Mouse (Mus musculus) embryonic facial prominence, embryonic 14.5 days (tissue): ENCODE results near the gene Slc35b2. TPM values are rescaled to one million over a fixed set of nuclear protein-coding genes. Genes with fewer than 3 reads are reported as not detected.

Experiments used
- ATAC-seq: fragments of 200-750 bp; cut with Nextera tagmentation; 2 replicates; pipeline ENCODE4 v1.8.0; 2017; ENCODE audit warnings: low read depth, moderate number of reproducible peaks, moderate TSS enrichment
- DNase-seq: peaks from one replicate; pipeline ENCODE4 v3.0.0-alpha.2; 2015; ENCODE audit warnings: low spot score
- H3K27ac ChIP-seq: fragments of 300-500 bp; sonication (generic); replicated peaks from 2 replicates; pipeline ENCODE4 v1.5.1; 2014; ENCODE audit warnings: low read depth, mild to moderate bottlenecking, low read length, moderate library complexity
- H3K27me3 ChIP-seq: fragments of 300-500 bp; sonication (generic); replicated peaks from 2 replicates; pipeline ENCODE4 v1.6.1; 2014; ENCODE audit warnings: low read length; ENCODE audit not compliant: control insufficient read depth, insufficient read depth
- H3K36me3 ChIP-seq: fragments of 300-500 bp; sonication (generic); 2 replicates; pipeline ENCODE4 v1.6.1; 2014; ENCODE audit warnings: low read length, mixed read lengths; ENCODE audit not compliant: control insufficient read depth, insufficient read depth
- H3K4me1 ChIP-seq: fragments of 300-500 bp; sonication (generic); 2 replicates; pipeline ENCODE4 v1.6.1; 2014; ENCODE audit warnings: antibody characterized with exemption, low read length; ENCODE audit not compliant: control insufficient read depth, insufficient read depth
- H3K4me2 ChIP-seq: fragments of 300-500 bp; sonication (generic); 2 replicates; pipeline ENCODE4 v1.6.1; 2014; ENCODE audit warnings: low read depth, mild to moderate bottlenecking, low read length, moderate library complexity, mixed read lengths
- H3K4me3 ChIP-seq: fragments of 300-500 bp; sonication (generic); 2 replicates; pipeline ENCODE4 v1.5.1; 2014; ENCODE audit warnings: low read depth, mild to moderate bottlenecking, low read length
- H3K9ac ChIP-seq: fragments of 300-500 bp; sonication (generic); 2 replicates; pipeline ENCODE4 v1.6.1; 2014; ENCODE audit warnings: low read depth, mild to moderate bottlenecking, low read length, moderate library complexity, mixed read lengths
- H3K9me3 ChIP-seq: fragments of 300-500 bp; sonication (generic); 2 replicates; pipeline ENCODE4 v1.6.1; 2016; ENCODE audit warnings: low read length; ENCODE audit not compliant: control insufficient read depth
- WGBS: fragments of 180-500 bp; shearing (Covaris S2); extraction: QIAGEN DNeasy Blood & Tissue Kit; methylation state at CpG from one replicate; pipeline ENCODE4 v1.1.7; 2014; 5-methylcytosine and 5-hydroxymethylcytosine counted together
- polyA plus RNA-seq: library from polyadenylated mRNA; unstranded; fragments of >200 nt; fragmentation: Nextera tagmentation; extraction: Ambion mirVana; gene quantifications from 2 replicates; pipeline ENCODE4 v1.2.1, GENCODE M21; 2014

The Slc35b2 gene
- 139 and 143 TPM in 2 replicates for polyA plus RNA-seq

DNA sequence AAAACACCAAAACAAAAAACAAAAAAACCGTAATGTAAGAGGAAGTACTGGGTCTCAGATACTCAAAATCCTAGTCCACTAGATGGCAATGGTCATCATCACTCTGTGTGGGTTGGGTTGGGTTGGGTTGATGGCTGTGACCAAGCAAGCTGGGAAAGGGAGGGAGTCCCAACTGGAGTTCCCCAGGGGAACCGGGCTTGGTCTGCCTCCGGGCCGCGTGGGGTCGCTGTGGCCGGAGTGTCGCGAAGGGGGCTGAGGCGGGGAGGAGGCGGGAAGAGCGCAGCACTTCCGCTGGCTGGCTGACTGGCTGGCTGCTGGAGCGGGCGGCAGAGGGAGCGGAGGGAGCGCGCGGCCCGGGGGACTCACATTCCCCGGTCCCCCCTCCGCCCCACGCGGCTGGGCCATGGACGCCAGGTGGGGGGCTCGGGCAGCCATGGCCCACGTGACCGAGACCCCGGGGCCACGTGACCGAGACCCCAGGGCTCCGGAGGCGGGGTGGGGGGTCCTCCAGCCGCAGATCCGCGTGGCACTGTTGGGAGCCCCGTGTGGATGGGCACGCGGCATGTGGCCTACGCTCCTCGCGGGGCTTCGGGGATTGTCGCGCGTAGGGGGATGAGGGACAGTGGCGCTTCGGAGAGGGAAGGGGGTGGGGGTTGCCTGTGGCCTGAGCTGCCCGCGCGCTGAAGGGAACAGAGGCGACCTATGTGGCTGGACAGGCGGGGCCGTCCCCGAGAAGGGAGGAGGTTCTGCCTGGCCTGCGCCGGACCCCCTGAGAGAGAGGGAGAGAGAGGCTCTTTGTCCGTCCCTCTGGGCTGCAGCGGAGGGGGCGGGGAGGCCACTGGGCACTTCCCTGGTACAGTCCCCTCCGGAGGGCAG, at the start of gene Slc35b2:
Gene Slc35b2, plus strand, starts transcription at position 220 of the 876 bp plus-strand sequence.
- Histone ChIP-seq H3K27me3 (no peaks in the 10 kb centered on the region), H3K4me3 (peak within 1 kb of the TSS; percentile 62), H3K36me3 (peaks cover 38% of the 10 kb centered on the region), H3K27ac (peak within 1 kb of the TSS; percentile 73), H3K9ac (peak within 1 kb of the TSS; percentile 82), H3K9me3 (no peaks in the 10 kb centered on the region), H3K4me1 (peaks cover 10% of the 10 kb centered on the region), H3K4me2 (peak within 1 kb of the TSS; percentile 93)
- WGBS: 0% methylated on average over 19 of the region's 61 CpGs
- ATAC-seq: peak; percentile 85
- peak; percentile 95 for DNase-seq

DNA sequence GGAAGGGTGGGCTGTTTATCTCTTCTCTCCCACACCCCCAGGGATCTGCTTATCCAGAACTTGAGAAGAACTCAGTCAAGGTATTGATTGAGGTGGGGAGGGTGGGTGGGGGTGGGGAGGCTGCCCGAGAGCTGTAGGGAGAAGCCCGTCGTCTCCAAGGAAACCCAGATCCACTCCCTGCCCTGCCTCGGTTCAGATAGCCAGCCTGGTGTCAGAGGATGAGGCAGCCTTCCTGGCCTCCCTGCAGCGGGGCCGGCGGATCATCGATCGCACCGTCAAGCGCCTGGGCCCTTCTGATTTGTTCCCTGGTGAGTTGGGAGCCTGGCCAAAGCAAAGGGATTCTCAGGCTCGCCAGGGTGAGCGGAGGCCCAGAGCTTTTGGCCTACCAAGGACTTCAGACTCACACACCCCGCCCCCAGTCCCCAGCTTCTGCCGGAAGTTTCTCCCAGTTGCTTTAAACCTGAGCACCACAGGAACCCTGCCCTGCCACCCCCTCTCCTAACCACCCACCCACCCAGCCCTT, 48.4 kb upstream of the Slc35b2 start:
- no peaks in the 10 kb centered on the region for H3K27me3 ChIP-seq
- H3K4me3 ChIP-seq: no peak overlapping the region
- no peaks in the 10 kb centered on the region for H3K9me3 ChIP-seq
- ATAC-seq: no peak
- 62% methylated on average over 15 of the region's 15 CpGs for WGBS
- H3K4me1 ChIP-seq: no peaks in the 10 kb centered on the region
- no peak overlapping the region for H3K27ac ChIP-seq
- H3K9ac ChIP-seq: no peak overlapping the region
- no peak overlapping the region for H3K4me2 ChIP-seq
- H3K36me3 ChIP-seq: peaks cover 21% of the 10 kb centered on the region; the same call in 1 of the 2 replicates
- DNase-seq: no peak

- H3K4me1 ChIP-seq: no peaks in the 10 kb centered on the region
- ATAC-seq (no peak), DNase-seq (no peak)
- WGBS: 89% methylated on average over 9 of the region's 10 CpGs
- H3K4me3 ChIP-seq: no peak overlapping the region
- no peak overlapping the region for H3K9ac ChIP-seq
- H3K4me2 ChIP-seq: no peak overlapping the region
- H3K9me3 ChIP-seq: no peaks in the 10 kb centered on the region
- H3K27me3 ChIP-seq: no peaks in the 10 kb centered on the region
- H3K36me3 ChIP-seq: peaks cover 18% of the 10 kb centered on the region; the same call in 1 of the 2 replicates
- H3K27ac ChIP-seq: no peak overlapping the region
Observed at GRCm38 (mm10) chr17:45515806-45516205, 47.9 kb upstream of the Slc35b2 start.

DNA sequence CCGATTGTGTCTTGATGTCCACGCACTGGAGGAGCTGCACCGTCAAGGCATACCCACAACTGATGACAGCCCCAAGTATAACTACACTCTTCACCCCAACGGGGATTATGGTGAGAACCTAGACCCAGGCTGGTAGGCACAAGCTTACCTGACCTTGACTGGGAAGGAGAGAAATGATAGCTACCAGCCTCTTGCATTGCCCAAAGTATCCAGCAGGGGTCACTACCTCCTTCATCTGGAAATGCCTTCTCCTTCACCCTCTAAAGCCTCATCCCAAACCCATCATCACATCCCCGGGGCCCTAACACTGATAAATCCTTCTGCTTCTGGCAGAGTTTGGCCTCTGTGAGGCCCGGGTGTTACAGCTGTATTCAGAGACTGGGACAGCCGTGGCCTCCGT, 47.2 kb upstream of the Slc35b2 start:
- H3K9me3 ChIP-seq: no peaks in the 10 kb centered on the region
- no peak overlapping the region for H3K4me3 ChIP-seq
- ATAC-seq (peak; percentile 22; the same call in 1 of the 2 replicates), DNase-seq (peak; percentile 60)
- no peaks in the 10 kb centered on the region for H3K4me1 ChIP-seq
- H3K4me2 ChIP-seq: no peak overlapping the region
- no peak overlapping the region for H3K27ac ChIP-seq
- no peaks in the 10 kb centered on the region for H3K27me3 ChIP-seq
- WGBS: 56% methylated on average over 8 of the region's 8 CpGs
- no peak overlapping the region for H3K9ac ChIP-seq
- H3K36me3 ChIP-seq: peaks cover 17% of the 10 kb centered on the region; the same call in 1 of the 2 replicates

GRCm38 (mm10) chr17:45517135-45517534, 46.5 kb upstream of the Slc35b2 start:
- 91% methylated on average over 21 of the region's 21 CpGs for WGBS
- no peak for DNase-seq
- Histone ChIP-seq H3K36me3 (peaks cover 17% of the 10 kb centered on the region; the same call in 1 of the 2 replicates), H3K27me3 (no peaks in the 10 kb centered on the region), H3K27ac (no peak overlapping the region), H3K4me3 (no peak overlapping the region), H3K4me1 (no peaks in the 10 kb centered on the region), H3K9me3 (no peaks in the 10 kb centered on the region), H3K4me2 (no peak overlapping the region), H3K9ac (no peak overlapping the region)
- no peak for ATAC-seq

DNA sequence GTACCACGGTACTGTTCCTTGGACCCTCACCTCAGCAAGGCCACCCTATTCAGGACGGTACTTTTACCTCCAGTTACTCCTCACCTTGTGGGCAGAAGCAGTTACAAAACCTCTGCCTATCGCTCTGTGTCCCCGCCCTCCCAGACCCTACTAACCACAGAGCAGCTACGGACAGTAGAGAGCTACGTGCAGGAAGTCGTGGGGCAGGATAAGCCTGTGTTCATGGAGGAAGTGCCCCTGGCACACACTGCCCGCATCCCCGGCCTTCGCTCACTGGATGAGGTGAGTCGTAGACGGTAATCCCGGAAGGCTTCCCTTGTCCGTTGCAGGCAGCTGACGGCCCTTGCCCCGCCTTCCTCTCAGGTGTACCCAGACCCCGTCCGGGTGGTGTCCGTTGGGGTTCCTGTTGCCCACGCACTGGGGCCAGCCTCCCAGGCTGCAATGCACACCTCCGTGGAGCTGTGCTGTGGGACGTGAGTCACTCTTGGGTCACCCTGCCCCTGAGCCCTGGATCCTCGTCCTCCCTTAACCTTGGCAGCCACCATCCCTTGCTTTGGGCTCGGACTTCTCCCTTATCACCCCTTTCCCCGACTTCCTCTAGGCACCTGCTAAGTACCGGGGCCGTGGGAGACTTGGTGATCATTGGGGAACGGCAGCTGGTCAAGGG, 46.0 kb upstream of the Slc35b2 start:
- peaks cover 17% of the 10 kb centered on the region; the same call in 1 of the 2 replicates for H3K36me3 ChIP-seq
- ATAC-seq: no peak
- H3K27ac ChIP-seq: no peak overlapping the region
- H3K4me3 ChIP-seq: no peak overlapping the region
- H3K4me1 ChIP-seq: no peaks in the 10 kb centered on the region
- H3K4me2 ChIP-seq: no peak overlapping the region
- no peak for DNase-seq
- no peaks in the 10 kb centered on the region for H3K27me3 ChIP-seq
- H3K9me3 ChIP-seq: no peaks in the 10 kb centered on the region
- 91% methylated on average over 25 of the region's 28 CpGs for WGBS
- no peak overlapping the region for H3K9ac ChIP-seq

DNA sequence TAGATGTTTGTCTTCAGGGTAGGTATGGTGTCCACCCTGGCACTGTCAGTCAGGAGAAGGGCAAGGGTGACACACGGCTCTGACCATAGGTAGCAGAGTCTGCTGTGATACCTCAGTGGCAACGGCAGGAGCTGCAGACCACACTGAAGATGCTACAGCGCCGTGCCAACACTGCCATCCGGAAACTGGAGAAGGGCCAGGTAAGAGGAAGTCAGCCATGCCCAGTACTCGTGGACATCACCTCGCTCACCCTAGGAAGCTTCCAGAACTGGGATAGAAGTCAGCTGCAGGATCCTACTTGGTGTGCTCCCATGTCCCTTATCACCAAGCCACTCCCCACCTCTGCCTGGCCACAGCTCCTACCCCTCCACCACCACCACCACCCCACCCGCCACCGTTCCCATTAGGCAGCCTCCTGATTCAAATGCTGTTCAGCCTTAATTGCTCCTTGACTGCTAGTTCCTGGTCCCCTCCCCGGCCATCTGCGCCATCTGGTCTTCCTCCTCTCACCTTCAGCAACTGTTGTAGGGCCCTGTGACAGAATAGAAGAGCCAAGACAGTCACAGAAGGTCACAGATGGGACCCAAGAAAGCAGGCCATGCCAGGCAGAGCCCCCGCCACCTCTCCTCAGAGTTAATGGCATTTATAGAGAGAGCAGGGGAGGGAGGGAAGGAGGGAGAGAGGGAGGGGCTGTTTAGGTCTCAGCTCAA, 44.8 kb upstream of the Slc35b2 start:
- ATAC-seq: no peak
- H3K27ac ChIP-seq: no peak overlapping the region
- no peak overlapping the region for H3K9ac ChIP-seq
- H3K36me3 ChIP-seq: peaks cover 17% of the 10 kb centered on the region; the same call in 1 of the 2 replicates
- no peak overlapping the region for H3K4me3 ChIP-seq
- H3K9me3 ChIP-seq: no peaks in the 10 kb centered on the region
- no peak overlapping the region for H3K4me2 ChIP-seq
- DNase-seq: no peak
- H3K4me1 ChIP-seq: no peaks in the 10 kb centered on the region
- WGBS: 88% methylated on average over 12 of the region's 12 CpGs
- no peaks in the 10 kb centered on the region for H3K27me3 ChIP-seq

- Histone ChIP-seq H3K4me1 (no peaks in the 10 kb centered on the region), H3K4me3 (no peak overlapping the region), H3K36me3 (peaks cover 17% of the 10 kb centered on the region; the same call in 1 of the 2 replicates), H3K27me3 (peaks cover 2% of the 10 kb centered on the region; the same call in 1 of the 2 replicates), H3K4me2 (no peak overlapping the region), H3K9me3 (no peaks in the 10 kb centered on the region), H3K9ac (no peak overlapping the region), H3K27ac (no peak overlapping the region)
- 77% methylated on average over 11 of the region's 11 CpGs for WGBS
- no peak for ATAC-seq
- DNase-seq: no peak
Observed at GRCm38 (mm10) chr17:45520136-45520535, 43.5 kb upstream of the Slc35b2 start.
